Mouse (Mus musculus) retina, postnatal 1 day (tissue): ENCODE measurements at regions not wholly inside any gene's neighbourhood (a gene's known extent, or its start where the extent isn't known, plus 50 kb on each side); places are given as distances from the start of the nearest gene placed in this dataset.

Experiments used
- DNase-seq: peaks from one replicate; pipeline ENCODE4 v3.0.0-alpha.2; 2012

- DNase-seq: peak; percentile 90
Observed at GRCm38 (mm10) chr7:51790690-51791560, 70.9 kb upstream of the Gas2 start.

- no peak for DNase-seq
Observed at GRCm38 (mm10) chr7:51791561-51791863, 70.3 kb upstream of the Gas2 start.
